Mouse (Mus musculus): Measurements from ENCODE around the gene Gpn2.

- TF ChIP-seq CTCF (IDR thresholded peaks at IDR 0.05; ENCODE audit: low read depth, low read length), result no peak
- TF ChIP-seq POLR2AphosphoS5 (IDR thresholded peaks at IDR 0.05; ENCODE audit: insufficient replicate concordance, low read depth, low read length), result no peak
Measured at GRCm38 (mm10) chr4:133631071-133631768, 47.1 kb downstream of the Gpn2 start.

Data from G1E (cell line).